Mouse (Mus musculus): Measurements from ENCODE around the gene Mat2a. TPM values are rescaled to one million over a fixed set of nuclear protein-coding genes. Genes with fewer than 3 reads are reported as not detected.

Gene Mat2a
- total RNA-seq, 2 experiments from 2014 or later: 200 to 249 TPM

DNA sequence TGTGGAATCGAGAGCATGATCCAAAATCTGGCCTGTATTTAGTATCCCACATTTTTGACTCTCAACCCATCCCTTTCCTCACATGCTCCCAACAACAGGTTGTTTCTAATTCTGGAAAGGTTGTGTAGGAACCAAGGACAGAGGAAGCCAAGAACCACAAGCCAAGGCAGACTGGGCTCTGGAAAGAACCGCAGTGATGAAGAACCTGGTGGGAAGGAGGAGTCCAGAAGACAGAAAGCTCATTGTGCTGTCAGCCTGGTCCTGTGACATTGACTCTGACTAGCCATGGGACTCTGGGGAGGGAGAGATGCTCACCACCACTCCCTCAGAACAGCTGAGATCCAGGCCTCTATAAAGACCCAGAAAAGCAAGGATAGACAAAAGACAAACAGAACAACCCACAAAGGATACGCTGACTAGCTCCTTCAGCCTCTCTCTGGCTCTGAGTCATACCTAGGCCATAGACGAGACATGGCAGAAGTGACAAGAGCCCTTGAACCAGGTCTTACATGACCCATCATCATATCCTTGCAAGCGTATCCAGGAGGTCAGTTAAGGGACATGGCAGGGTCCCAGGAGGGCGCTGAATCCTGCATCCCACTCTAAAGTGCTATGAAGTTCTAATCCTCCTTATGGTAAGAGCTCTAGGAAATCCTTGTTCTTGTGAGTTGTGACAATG is 56.1 kb downstream of the Mat2a start:
- DNase-seq: no peak

Other genes with a start within 250 kb of the Mat2a start
- 1 to 10 TPM; 4.0 to 4.6 TPM for gene Atoh8, start 204.0 kb downstream of the Mat2a start, total RNA-seq (2021)
- not detected for gene Sftpb, start 134.9 kb downstream of the Mat2a start, total RNA-seq (2021)
- 10 to 100 TPM; 17.2 to 18.4 TPM for gene Usp39, start 94.4 kb downstream of the Mat2a start, total RNA-seq (2021)
- gene 0610030E20Rik, start 92.2 kb downstream of the Mat2a start, total RNA-seq (2021): 10 to 100 TPM; 12.5 to 15.6 TPM
- gene Tmem150a, start 84.1 kb downstream of the Mat2a start, total RNA-seq (2021): 10 to 100 TPM in 1 of 2 experiments, 1 to 10 TPM in 1; 8.0 to 14.0 TPM
- gene Rnf181, start 72.6 kb downstream of the Mat2a start, total RNA-seq (2021): 10 to 100 TPM; 35.9 to 36.6 TPM
- 10 to 100 TPM; 49.1 to 50.0 TPM for gene Vamp5, start 59.1 kb downstream of the Mat2a start, total RNA-seq (2021)
- gene Vamp8, start 48.9 kb downstream of the Mat2a start, total RNA-seq (2021): 10 to 100 TPM; 60.9 to 64.7 TPM
- gene Ggcx, start 25.2 kb downstream of the Mat2a start, total RNA-seq (2021): 10 to 100 TPM; 15.1 to 21.9 TPM
- under 1 TPM; 0.54 to 0.79 TPM for gene Sh2d6, start 82.1 kb upstream of the Mat2a start, total RNA-seq (2021)
- 10 to 100 TPM; 12.4 to 19.1 TPM for gene Capg, start 104.8 kb upstream of the Mat2a start, total RNA-seq (2021)
- 1 to 10 TPM; 6.1 to 6.8 TPM for gene Elmod3, start 158.9 kb upstream of the Mat2a start, total RNA-seq (2021)
- gene Retsat, start 158.9 kb upstream of the Mat2a start, total RNA-seq (2021): 10 to 100 TPM; 36.3 to 37.1 TPM
- gene Tgoln1, start 177.4 kb upstream of the Mat2a start, total RNA-seq (2021): 10 to 100 TPM; 22.8 to 25.2 TPM